Mouse (Mus musculus) right cerebral cortex, adult 2 months (tissue): ENCODE measurements at regions not wholly inside any gene's neighbourhood (a gene's known extent, or its start where the extent isn't known, plus 50 kb on each side); places are given as distances from the start of the nearest gene placed in this dataset.

Experiments used
- DNase-seq, 2 experiments: peaks; one replicate each; pipeline ENCODE4 v3.0.0; 2021 to 2022; ENCODE audit warnings: low spot score in 2 of 2

DNA sequence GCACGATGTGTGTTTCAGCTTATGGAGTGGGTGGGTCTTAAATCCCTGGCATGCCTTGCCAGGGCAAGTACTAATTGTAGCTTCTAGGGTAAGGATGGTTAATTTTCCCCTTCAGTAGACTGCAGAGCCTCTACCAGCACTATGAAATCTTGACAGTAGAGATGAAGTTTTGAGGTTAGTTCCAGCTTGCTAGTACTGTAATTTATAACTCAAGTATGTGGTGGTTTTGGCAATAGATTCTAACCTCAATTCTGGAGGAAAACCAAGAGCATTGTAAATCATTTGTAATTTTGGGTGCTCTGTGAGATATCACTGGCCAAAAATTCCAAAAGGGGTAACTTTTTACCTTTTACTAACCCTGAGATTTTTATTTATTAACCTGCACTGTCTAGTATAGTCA, 164.3 kb upstream of the Ednrb start:
- no peak for DNase-seq

GRCm38 (mm10) chr14:104006426-104006825, 162.2 kb upstream of the Ednrb start:
- no peak for DNase-seq

DNA sequence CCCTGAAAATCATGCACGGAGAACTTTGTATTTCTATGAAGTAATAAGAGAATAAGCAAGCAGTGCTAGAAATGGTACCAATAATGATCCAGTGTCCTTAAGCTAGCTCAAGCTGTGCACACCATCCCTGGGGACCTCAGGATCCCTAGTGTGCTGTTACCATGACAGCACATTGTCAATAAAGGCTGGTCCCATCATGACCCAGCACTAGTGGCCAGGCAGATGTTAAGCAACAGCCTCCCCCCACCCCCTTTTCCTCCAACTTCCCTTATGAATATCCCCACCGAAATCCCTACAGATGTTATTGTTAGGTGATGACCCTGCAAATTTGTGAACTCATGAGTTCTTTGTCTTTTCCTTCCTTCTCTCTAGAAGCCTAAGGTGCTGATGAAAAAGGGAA, 160.9 kb upstream of the Ednrb start:
- no peak for DNase-seq

DNA sequence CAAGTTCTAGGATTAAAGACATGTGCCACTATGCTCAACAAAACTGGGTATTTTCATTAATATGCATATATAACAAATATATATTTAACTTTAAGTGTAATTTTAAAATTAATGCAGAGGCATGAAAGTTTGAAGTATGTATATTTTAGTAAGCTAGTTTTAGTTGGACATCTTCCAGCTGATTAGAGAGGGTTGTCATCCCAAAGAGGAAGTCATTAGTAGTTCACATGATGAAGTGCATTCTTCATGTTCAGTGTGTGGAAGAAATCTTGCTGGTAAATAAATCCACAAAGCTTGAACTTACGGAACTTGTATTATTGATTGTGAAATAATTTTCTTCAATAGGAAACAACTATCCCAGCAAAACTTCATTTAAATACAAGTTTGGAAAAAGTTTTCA, 158.2 kb upstream of the Ednrb start:
- DNase-seq, result no peak

DNA sequence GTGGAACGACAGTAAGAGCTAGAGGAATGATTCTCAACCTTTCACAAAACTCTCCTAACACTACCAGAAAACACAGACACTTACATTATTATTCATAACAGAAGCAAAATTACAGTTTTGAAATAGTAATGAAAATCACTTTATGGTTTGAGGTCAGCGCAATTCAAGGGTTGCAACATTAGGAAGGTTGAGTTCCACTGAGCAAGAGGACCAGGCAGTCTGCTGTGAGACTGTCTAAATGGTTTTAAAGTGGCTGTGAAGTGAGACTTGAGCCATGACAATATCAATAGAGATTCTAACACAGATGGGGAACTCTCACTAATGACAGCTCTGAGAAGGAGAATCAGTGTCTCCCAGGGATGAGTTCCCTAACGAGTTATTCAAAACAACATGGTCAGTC, 146.2 kb upstream of the Ednrb start:
- no peak for DNase-seq

- DNase-seq, result no peak
These were observed 145.7 kb upstream of the Ednrb start for GRCm38 (mm10) chr14:103989949-103990348.

DNA sequence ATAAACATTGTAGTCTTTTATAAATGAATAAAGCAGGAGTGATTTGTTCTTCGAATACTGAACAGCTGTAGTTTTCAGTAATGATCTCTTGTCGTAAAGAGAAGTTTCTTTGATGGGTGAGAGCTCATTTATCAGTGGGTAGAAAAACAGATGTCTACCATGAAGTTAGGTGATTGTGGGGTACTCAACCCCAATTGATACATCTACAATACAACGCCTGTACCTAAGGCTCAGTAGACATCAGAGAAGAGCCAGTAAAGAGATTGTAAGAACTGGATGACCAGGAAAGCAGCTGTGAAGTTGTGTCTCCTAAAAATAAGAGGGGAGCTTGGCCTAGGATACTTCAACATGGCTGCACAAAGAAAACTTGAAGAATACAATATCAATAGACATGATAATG, 143.1 kb upstream of the Ednrb start:
- DNase-seq, result no peak

DNA sequence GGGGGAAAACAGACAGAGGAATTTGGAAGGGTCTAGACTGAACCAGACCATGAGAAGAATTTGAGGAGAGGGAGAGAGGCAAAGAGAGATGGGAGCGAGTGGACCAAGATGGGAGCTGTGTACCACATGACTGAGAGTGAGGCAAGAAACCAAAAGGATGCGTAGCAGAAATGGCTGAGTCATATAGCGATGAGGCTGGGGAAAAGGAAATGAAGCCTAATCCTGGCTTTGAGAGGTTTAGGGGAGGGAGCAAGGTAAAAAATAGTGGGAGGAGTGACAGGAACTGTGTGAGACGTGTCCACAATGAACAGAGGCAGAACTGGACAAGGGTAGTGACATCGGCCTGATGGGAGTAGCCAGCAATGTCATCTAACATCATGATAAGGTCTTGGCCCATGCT, 140.1 kb upstream of the Ednrb start:
- no peak for DNase-seq

GRCm38 (mm10) chr14:103978808-103979207, 134.6 kb upstream of the Ednrb start:
- DNase-seq, result no peak

GRCm38 (mm10) chr14:103977769-103978168, 133.6 kb upstream of the Ednrb start:
- no peak for DNase-seq

DNA sequence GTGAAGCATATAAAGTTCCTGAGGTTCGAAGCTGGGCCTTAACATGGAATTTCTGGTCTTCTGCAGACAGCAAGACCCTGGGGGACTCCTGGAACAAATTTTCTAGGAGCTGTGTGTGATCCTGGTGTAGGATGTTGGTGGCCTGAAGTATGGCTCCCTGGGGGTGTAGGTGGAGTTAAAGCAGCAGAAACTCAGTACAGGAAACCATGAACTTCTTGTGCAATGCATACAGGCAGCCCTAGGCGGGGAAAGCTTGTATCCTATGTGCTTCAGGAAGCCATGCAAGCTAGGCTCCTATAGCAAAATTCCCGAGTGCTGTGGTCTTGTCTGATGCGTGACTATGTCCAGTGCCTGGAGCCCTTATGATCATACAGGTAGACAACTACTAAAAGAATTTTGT, 129.8 kb upstream of the Ednrb start:
- DNase-seq, result no peak

DNA sequence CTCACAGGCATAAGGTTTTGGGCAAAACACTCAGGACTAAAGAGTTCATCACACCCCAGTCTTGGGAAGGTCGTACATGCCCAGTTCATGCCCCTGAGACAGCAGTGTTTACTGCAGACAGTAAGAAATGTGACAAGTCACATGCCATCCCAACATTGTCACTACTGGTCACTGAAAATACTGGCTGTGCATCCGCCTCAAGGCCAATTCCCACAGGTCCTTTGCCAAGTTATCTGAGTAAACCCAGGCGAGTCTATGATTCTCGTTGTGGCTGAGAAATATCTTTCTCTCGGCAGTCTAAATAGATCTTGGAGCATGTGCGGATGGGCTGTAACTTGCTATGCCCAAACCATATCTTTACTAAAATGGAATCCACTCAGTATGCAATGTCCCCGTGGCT, 128.9 kb upstream of the Ednrb start:
- DNase-seq, result no peak

DNA sequence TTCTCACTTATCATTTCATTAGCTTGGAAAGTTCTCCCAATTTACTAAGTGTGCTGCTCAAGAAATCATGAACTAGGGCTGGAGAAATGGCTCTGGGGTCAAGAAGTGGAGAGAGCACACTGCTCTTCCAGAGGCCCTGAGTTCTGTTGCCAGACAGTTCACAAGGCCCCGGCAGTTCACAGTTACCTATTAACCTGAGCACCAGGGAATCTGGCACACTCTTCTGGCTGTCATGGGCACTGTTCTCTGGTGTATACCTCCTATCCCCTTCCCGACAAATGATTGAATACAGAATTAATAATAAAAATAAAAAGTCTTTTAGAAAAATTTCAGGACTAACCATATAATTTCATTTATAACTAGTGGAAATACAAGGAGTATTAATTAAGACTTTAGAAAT, 125.1 kb upstream of the Ednrb start:
- no peak for DNase-seq

- DNase-seq, result no peak
These were observed 122.1 kb upstream of the Ednrb start for GRCm38 (mm10) chr14:103966293-103966692.

DNA sequence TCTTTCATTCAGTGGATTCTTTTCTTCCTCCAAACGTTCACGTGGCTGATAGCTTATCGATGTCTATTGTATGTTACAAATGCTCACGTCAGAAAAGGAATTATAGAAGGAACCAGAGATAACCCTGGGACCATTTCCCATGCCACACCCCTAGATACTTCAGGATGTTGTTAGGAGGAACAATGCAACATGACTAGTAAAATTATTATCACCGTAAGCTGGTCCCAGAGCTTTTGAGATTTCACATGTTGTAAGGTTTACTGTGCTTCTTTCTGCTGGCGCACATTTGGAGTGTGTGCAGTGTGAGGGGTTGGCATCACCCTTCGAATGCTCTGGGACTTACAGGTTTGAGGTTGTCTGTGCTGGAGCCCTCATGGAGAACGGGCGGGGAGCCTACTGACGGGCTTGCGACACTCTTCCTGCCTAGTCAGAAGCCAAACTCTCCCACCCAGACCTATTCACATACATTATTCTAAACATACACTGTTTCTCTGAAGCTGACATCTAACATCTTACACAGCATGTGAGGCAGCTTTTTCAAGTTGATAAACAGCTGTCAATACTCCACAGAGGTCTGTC, 118.2 kb upstream of the Ednrb start:
- DNase-seq, result no peak

DNA sequence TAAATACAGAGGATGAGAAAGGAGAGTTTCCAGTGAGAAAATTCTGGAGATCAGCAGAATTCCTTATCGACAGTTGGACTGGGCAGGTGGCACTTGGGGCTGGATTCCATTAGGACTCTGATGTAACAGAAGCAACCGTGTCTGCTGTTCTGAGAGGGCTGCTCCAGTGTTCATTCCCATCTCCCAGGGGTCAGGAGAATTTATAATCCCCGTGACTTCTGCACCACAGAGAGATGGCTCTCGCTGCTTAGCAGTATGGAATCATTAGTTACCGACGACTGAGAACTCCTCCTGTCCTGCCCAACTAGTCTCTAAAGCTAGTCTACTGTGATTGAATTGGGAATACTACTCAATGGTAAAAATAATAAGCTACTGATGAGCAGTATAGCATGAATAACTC, 107.7 kb upstream of the Ednrb start:
- DNase-seq, result no peak

DNA sequence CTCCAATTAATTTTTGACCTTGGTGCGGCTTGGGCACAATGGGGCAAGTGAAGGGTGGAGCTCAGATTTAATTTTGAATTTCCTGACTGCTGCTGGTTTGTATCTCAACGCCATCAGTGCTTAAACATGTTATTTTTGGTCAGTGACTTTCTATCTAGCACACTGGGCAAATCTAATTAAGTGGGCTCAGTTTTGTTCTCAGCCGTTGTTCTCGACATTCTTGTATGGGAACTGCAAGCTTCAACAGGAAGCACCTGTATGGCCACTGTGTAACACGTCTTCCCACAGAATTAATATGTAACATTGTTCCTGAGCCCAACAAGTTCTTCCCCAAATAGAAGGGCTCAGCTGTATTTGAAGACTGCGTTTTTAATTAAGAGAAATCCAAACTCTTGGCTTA, 105.7 kb upstream of the Ednrb start:
- DNase-seq, result no peak

DNA sequence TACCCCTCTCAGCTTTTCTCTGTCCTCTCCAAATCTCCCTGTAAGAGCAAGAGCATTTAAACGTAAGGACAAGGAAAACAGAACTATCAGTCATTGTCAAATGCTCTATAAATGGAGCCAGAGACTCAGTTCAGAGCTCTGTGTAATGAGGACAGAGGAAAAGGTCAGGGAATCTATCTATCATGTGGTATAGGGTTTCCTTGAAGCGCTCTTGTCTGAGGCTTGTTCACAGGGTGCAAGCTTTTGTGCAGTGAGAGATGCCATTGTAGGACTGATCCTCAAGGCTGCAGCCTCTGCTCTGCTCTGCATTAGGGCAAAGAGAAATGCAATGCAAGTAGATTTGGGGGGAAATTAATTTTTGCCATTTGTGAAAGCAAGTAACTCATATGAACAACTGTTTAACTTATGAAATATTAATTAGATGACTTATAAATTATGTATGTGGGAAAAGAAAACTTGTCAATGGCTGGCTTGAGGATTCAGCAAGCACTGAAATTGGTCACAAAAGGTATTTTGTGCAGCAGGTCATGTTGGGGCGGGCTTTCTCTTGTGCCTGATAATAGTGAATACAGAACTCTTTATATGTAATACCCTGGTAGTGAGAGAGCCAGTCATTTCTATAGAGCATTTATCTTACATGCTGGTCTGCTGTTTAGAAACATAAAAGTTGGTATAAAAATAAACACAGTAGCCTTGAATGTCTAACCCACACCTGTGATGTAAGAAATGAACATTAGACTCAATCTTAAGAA, 104.0 kb upstream of the Ednrb start:
- DNase-seq, result no peak

DNA sequence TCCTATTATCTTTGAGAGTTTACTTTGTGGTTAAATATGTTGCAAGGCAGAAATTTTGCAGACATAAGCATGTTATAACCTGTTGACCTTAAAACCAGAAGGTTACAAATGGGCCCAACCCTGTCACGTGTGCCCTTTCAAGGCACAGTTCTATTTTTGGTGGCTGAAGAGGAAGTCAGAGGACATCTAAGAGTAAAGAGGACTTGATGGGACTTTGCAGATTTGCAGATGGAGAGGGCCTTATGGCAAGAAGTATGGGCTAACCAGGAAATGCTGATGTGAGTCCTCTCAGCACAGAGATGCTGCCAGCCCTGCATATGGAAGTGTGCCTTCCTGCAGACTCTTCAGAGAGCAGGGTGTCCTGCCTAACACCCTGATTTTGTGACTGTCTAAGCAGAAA, 101.6 kb upstream of the Ednrb start:
- DNase-seq, result no peak

DNA sequence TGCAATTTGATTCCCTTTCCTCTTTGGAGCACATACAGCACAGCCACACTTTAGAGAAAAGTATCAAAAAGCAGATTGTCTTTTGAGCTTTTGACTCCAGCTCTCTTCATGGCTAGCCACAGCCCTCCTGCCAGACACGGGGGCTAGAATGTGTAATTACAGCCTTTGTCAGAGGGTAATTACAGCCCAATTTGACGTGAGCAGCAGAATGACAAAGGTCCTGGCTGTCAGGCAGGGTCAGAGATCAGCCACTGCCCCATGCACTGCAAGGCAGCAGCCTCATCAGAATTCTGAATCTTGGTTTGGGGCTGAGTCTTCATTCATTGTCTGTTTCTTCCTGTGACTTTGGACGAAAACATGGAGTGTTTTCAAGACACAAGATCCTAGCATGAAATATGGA, 95.7 kb upstream of the Ednrb start:
- DNase-seq, result no peak

DNA sequence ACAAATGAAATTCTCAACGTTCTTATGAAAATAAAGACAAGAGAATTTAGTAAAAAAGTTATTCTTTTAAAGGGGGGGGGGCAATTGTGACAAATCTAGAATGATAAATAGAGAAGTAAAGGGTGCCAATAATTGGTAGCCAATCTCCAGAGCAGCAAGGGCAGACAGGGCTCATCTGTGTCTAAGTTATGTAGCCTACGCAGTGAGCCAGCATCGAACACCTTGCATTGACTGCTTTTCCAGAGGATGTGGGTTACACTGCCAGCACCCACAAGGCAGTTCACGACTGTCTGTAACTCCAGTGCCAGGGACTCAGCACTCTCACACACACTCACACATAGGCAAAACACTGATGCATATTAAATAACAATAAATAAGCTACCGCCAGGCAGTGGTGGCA, 94.7 kb upstream of the Ednrb start:
- no peak for DNase-seq

DNA sequence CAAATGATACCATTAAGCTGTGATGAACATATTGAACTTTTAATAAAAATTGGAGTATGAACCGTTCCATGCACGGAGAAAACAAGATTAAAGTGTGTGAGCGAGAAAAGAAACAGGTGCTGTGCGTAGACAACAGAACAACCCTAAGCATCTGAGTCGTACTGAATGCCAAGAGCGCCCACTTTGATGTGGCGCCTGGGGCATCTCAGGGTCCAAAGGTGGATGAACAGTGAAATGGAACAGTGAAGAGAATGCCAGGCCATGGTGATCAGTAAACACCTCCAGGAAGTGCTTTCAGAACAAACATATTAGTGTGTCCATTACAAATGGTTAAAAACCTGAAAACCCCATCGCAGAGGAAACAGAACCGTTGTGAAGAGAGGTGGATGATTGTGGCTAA, 94.0 kb upstream of the Ednrb start:
- DNase-seq, result no peak

GRCm38 (mm10) chr14:103937700-103938099, 93.5 kb upstream of the Ednrb start:
- DNase-seq, result no peak

DNA sequence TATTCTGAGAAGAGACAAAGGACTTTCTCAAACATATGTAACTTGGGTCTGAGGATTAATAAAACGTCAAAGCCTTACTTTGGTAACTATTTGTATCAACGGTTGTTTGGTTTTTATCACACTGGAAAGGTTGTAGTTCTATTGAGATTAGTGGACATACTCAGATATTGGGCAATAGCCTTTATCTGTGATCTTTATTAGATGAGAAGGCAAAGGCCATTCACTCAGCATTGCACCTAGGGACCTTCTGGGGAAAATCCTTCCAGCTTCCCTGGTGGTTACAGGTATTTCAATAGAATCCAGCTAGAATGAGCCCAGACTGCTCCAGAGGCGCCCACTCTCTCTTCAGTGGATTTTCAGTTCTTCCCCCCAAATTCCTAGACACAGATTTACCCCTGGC, 89.6 kb upstream of the Ednrb start:
- DNase-seq, result no peak
